Mouse (Mus musculus) CH12F3 (cell line): ENCODE measurements around the gene Fbxw8.

Source experiments
- in situ Hi-C: fragments of 300-500 bp; cut with MboI; formaldehyde crosslinking; loops from 2 replicates; pipeline ENCODE4 v1.14.3; 2020; ENCODE audit warnings: low sequenced_read_pairs

The Fbxw8 gene

GRCm38 (mm10) chr5:118027101-118027697 lies 128.1 kb downstream of the Fbxw8 start:
- in situ Hi-C loops, result no loop called here

GRCm38 (mm10) chr5:118026343-118026742 lies 128.9 kb downstream of the Fbxw8 start:
- in situ Hi-C loops, result no loop called here

- in situ Hi-C loops, result no loop called here
Observed at GRCm38 (mm10) chr5:118025880-118026279, 129.4 kb downstream of the Fbxw8 start.

GRCm38 (mm10) chr5:118023053-118023452 lies 132.2 kb downstream of the Fbxw8 start:
- in situ Hi-C loops, result no loop called here

- in situ Hi-C loops, result no loop called here
Observed at GRCm38 (mm10) chr5:118019905-118020304, 135.4 kb downstream of the Fbxw8 start.

GRCm38 (mm10) chr5:118017527-118017926 lies 137.7 kb downstream of the Fbxw8 start:
- in situ Hi-C loops, result no loop called here

- in situ Hi-C loops, result no loop called here
Observed at GRCm38 (mm10) chr5:118015669-118016068, 139.6 kb downstream of the Fbxw8 start.

GRCm38 (mm10) chr5:118015028-118015427 lies 140.2 kb downstream of the Fbxw8 start:
- in situ Hi-C loops, result no loop called here
